Mouse (Mus musculus): Measurements from ENCODE around the gene Gm49396.

The Gm49396 gene

DNA sequence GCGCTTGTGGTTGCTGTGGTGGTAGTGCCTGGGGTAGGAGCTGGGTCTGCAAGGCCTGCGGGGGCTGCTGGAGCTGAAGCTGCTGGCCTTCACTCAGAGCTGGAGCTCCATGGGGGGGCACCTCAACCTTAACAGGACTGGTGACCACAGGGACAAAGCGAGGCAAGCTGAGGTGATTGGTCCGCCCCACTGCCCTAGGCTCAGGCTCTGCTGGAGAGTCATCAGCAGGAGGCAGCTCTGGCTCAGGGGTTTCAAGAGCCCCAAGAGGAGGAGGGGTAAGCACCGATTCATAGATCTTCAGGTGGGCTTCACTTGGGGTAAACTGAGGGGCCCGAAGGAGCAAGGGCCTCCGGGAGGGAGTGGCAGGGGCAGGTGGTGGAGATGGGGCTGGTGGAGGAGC lies 22.0 kb downstream of the Gm49396 start:
- DNase-seq (ENCODE audit: extremely low read depth, insufficient read length, low spot score), result no peak

- DNase-seq (ENCODE audit: extremely low read depth, insufficient read length, low spot score), result no peak
Measured at GRCm38 (mm10) chr7:30586455-30587020, 23.4 kb downstream of the Gm49396 start.

GRCm38 (mm10) chr7:30587842-30588667 lies 24.9 kb downstream of the Gm49396 start:
- peak; percentile 52 for DNase-seq (ENCODE audit: extremely low read depth, insufficient read length, low spot score)

DNA sequence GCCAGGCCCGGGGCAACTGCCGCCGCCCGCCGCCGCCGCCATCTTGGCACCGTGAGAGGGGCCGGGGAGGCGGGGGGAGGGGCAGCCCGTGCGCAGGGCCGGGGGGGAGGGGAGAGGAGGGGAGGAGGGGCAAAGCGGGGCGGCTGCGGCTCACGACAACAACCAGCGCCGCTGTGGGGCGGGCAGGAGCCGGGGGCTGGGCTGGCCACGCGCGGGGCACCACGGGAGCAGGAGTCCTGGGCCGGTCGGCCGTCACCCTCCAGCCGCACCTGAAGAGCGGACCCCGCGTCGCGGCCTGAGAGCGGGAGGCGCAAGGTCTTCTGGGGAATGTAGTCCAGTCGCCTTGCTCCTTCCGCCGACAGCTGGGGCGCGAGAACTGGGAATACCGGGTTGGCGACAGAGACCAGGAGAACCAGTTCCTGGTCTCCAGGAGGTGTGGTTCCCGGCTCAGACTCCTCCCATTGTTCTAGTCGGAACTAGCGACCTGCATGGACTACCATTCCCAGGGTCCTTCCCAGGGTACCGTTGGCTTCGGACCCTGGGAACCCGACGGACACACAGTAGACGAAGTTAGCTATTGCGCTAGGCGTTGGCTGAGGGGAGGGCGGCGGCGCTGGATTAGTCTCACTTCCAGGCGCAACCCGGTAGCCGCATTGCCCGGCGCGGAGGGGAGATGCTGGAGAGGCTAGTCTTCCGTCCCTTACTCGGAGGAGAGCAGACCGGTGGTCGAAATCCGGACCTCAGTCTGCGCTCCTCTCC lies 25.7 kb downstream of the Gm49396 start, which contains the start of gene Kmt2b:
Kmt2b (minus strand) TSS at position 51 of the 759 bp plus-strand sequence.
- peak; percentile 98 for DNase-seq (ENCODE audit: extremely low read depth, insufficient read length, low spot score)

GRCm38 (mm10) chr7:30589435-30590301 lies 26.5 kb downstream of the Gm49396 start:
- peak; percentile 48 for DNase-seq (ENCODE audit: extremely low read depth, insufficient read length, low spot score)

GRCm38 (mm10) chr7:30590927-30591604 lies 27.9 kb downstream of the Gm49396 start:
- DNase-seq (ENCODE audit: extremely low read depth, insufficient read length, low spot score), result no peak

GRCm38 (mm10) chr7:30591605-30591951 lies 28.4 kb downstream of the Gm49396 start:
- DNase-seq (ENCODE audit: extremely low read depth, insufficient read length, low spot score), result no peak

- DNase-seq (ENCODE audit: extremely low read depth, insufficient read length, low spot score), result no peak
Measured at GRCm38 (mm10) chr7:30592772-30593423, 29.8 kb downstream of the Gm49396 start.

DNA sequence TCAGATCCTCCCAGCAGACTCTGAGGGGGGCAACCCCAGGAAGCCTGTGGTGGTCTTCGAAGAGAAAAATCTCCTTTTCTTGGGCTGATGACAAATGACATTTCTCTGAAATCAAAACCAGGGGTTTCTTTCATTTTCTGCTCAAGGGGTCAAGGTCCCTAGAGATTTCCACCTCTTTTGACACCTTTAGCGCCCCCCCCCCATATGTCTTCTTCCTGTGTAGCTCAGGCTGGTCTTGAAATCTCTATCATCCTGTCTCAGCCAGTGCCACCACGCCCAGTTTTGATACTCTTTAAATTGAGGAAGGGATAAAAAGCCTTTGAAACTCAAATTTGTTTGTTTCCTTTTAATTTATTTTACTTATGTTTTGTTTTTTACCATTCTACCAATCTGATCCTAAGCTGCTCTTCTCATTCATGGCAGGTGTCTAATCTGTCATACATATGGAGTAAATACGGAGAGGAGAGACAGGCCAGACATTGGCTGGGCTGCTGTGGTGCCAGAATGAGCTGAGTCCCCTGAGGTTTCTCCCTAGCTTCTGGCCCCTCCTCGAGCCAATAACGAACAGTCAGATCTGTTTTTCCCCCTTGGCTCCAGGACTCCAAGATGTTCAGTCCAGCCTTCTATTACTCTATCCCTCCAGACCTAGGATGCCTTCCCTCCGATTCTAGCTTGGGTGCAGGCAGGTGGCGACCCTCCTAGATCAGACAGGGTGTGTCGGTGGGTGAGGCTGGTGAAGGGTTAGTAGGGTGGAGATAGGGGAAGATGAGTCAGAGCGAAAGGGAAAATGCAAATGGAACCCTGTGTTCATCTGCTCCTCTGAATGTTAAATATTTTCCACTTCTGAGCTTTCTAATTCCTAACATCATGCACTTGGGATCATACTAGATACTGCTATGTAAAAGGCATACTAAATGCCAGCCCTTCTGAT lies 30.7 kb downstream of the Gm49396 start:
- no peak for DNase-seq (ENCODE audit: extremely low read depth, insufficient read length, low spot score)

DNA sequence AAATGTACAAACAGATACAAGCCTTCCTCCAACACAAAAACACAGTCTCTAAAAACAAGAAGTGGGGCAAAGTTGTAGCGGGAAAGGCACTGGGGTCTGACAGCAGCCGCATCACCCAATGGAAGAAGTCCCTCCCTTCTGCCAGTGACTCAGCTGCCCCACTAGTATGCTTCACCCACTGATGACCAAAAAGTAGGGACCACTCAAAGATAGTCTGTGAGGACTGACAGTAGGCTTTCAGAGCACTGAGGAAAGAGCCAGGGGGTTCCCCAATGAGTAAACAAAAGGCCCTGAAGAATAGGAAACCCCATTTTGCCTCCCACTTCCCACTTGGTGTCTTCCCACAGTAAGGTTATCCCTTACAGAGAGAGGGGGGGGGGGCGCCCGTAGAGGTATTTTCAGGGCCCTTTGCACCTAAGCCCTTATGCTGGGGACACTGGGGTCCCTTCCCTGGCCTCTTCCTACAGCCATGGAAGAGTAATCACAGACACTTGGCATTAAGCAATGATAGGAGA lies 31.4 kb downstream of the Gm49396 start:
- no peak for DNase-seq (ENCODE audit: extremely low read depth, insufficient read length, low spot score)

DNA sequence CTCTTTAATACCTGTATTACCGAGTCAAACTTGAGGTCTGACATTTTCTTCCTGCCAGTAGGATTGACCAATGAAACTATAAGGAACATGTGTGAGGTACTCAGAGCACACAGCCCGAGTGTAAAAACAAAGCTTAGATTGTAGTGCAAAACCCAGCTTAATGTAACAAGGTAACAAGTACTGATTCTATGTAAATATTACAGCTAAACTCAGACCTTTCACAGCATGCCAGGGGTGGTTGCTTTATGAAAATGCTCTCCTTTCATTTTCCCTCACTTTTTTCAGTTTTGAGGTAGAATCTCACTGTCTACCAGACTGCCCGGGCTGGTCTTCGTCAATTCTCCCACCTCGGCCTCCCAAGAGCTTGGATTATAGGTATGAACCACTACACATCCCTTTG lies 32.9 kb downstream of the Gm49396 start:
- DNase-seq (ENCODE audit: extremely low read depth, insufficient read length, low spot score), result no peak

DNA sequence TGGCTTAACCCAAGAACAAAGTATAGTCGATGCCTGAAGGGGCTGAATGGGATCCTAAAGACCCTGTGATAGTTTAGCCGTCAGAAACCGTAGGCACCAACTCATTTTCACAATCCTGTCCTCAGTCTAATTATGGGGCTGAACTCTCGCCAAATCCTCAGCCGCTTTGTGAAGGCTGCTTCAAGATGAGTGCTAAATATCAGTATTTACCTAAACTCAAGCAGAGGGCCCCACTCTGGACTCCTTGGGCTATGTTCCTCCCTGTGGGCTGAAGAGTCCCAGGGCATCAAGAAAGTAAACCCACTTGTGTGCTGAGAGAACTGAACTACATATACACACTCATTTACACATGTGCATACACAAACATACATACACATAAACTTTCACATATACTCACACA lies 33.7 kb downstream of the Gm49396 start:
- no peak for DNase-seq (ENCODE audit: extremely low read depth, insufficient read length, low spot score)

- DNase-seq (ENCODE audit: extremely low read depth, insufficient read length, low spot score), result no peak
Measured at GRCm38 (mm10) chr7:30598786-30599185, 35.6 kb downstream of the Gm49396 start, which contains the start of gene Zbtb32. Gene Zbtb32 (minus strand): TSS chr7:30598909.

- no peak for DNase-seq (ENCODE audit: extremely low read depth, insufficient read length, low spot score)
Measured at GRCm38 (mm10) chr7:30599933-30600353, 36.8 kb downstream of the Gm49396 start.

- no peak for DNase-seq (ENCODE audit: extremely low read depth, insufficient read length, low spot score)
Measured at GRCm38 (mm10) chr7:30600651-30601050, 37.5 kb downstream of the Gm49396 start.

- DNase-seq (ENCODE audit: extremely low read depth, insufficient read length, low spot score), result no peak
Measured at GRCm38 (mm10) chr7:30602583-30602982, 39.4 kb downstream of the Gm49396 start.

GRCm38 (mm10) chr7:30604424-30604823 lies 41.3 kb downstream of the Gm49396 start:
- no peak for DNase-seq (ENCODE audit: extremely low read depth, insufficient read length, low spot score)

DNA sequence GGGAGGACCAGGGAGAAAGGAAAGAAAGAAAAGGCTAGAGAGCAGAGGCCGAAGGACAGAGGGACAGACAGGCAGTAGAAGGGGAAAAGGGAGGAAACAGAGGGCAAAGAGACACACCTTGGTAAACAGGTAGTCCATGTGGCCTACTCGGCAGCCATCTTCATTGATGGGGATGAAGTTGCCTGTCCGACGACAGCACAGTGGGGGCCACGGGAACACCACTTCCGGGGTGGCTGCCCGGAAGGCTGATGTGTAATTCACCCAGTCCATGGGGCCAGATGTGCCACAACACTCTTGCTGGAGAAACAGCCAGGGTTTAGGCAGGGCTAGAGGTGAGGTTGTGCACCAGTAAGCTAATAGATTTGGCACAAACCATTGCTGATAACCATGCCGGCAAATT lies 41.8 kb downstream of the Gm49396 start:
- no peak for DNase-seq (ENCODE audit: extremely low read depth, insufficient read length, low spot score)
